Mouse (Mus musculus): Measurements from ENCODE around the gene Fgf12. TPM values are rescaled to one million over a fixed set of nuclear protein-coding genes. Genes with fewer than 3 reads are reported as not detected.

Gene Fgf12
- polyA plus RNA-seq, 1 experiment = 0.49 TPM

DNA sequence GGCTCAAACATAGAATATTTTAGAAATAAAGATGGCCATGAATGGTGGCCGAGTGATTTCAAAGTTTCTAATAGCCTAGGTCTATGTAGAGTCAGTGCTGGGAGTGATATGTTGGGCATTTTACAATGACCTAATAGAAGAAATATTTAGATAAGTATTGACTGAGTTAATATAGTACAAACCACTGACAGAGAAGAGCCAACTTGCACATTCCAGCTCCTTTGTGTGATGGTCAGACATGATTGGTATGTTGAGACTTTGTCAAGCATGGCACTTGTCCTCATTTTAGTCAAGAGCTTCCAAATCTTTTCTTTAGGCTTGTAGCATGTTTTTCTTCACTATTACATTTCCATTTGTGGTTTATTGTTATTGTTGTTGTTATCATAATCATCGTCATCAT, 596.4 kb downstream of the Fgf12 start:
- no peak overlapping the region for H3K27ac ChIP-seq (ENCODE audit: insufficient read depth, low read length)
- no peak overlapping the region for H3K4me3 ChIP-seq (ENCODE audit: insufficient read depth, low read length)
- no peaks in the 10 kb centered on the region for H3K4me1 ChIP-seq (ENCODE audit: control insufficient read depth, insufficient read depth, low read length)
- TF ChIP-seq POLR2A (IDR thresholded peaks at IDR 0.05; ENCODE audit: low read depth, low read length) (no peak), CTCF (IDR thresholded peaks at IDR 0.05; ENCODE audit: borderline replicate concordance, insufficient read depth, low read length) (no peak)

DNA sequence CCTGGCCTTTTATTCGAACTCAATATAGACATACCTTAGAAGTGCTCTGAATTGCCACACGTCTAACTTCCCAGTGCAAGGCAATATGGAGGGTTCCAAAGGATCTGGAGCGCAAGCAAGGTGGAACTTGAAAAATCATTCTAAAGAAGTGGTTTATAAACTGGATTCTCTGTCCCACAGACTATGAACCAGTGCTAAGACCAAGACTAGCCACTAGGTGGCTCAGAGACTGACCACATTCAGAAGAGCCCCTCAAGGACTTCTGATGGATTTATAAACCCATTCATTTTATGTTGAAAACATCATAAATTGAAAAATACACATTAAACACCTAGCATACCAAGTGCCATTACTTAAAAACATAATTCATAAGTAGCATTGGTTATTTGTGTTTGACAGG, 611.9 kb downstream of the Fgf12 start:
- TF ChIP-seq CTCF (IDR thresholded peaks at IDR 0.05; ENCODE audit: borderline replicate concordance, insufficient read depth, low read length) (no peak), POLR2A (IDR thresholded peaks at IDR 0.05; ENCODE audit: low read depth, low read length) (no peak)
- no peak overlapping the region for H3K4me3 ChIP-seq (ENCODE audit: insufficient read depth, low read length)
- H3K27ac ChIP-seq (ENCODE audit: insufficient read depth, low read length) = no peak overlapping the region
- no peaks in the 10 kb centered on the region for H3K4me1 ChIP-seq (ENCODE audit: control insufficient read depth, insufficient read depth, low read length)

DNA sequence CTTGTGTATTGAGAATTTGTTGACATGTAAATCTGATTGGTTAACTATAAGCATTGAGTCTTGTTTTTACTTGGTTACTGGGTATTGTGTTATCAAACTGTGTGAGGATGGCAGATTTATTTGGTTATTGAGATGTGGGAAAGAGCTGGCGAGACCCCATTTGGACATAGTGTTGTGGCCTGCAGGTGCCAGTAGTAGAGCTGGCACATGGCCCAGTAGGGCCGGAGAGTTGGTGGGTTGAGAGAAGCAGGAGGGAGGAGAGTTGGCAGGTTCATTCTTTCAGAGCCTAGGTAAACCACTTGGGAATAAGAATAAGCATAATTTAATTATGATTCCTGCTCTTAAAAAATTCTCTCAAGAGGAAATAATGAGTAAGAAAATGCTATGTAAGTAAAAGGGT, 625.9 kb downstream of the Fgf12 start:
- TF ChIP-seq CTCF (IDR thresholded peaks at IDR 0.05; ENCODE audit: borderline replicate concordance, insufficient read depth, low read length) (no peak), POLR2A (IDR thresholded peaks at IDR 0.05; ENCODE audit: low read depth, low read length) (no peak)
- Histone ChIP-seq H3K27ac (ENCODE audit: insufficient read depth, low read length) (no peak overlapping the region), H3K4me3 (ENCODE audit: insufficient read depth, low read length) (no peak overlapping the region), H3K4me1 (ENCODE audit: control insufficient read depth, insufficient read depth, low read length) (no peaks in the 10 kb centered on the region)

Other genes starting within 250 kb of the Fgf12 start
- gene Mb21d2, start 176.6 kb upstream of the Fgf12 start, polyA plus RNA-seq (2011; ENCODE audit: insufficient read length, low read depth, missing spikeins) = 7.6 and 7.9 TPM in 2 replicates